Mouse (Mus musculus) stomach, embryonic 16.5 days (tissue): ENCODE results near the gene Tnni1. TPM values are rescaled to one million over a fixed set of nuclear protein-coding genes. Genes with fewer than 3 reads are reported as not detected.

Experiments
- ATAC-seq: fragments of 200-750 bp; cut with Nextera tagmentation; 2 replicates; pipeline ENCODE4 v1.8.0; 2017; ENCODE audit warnings: moderate number of reproducible peaks, moderate TSS enrichment; ENCODE audit not compliant: insufficient read depth, low FRiP score
- H3K27ac ChIP-seq: fragments of 300-500 bp; sonication (generic); 2 replicates; pipeline ENCODE4 v1.5.1; 2014; ENCODE audit warnings: low read length
- H3K27me3 ChIP-seq: fragments of 300-500 bp; sonication (generic); 2 replicates; pipeline ENCODE4 v1.6.1; 2014; ENCODE audit warnings: low read length, control low read depth, mixed read lengths; ENCODE audit not compliant: control insufficient read depth, insufficient read depth
- H3K36me3 ChIP-seq: fragments of 300-500 bp; sonication (generic); 2 replicates; pipeline ENCODE4 v1.6.1; 2014; ENCODE audit warnings: low read length; ENCODE audit not compliant: control insufficient read depth, insufficient read depth
- H3K4me1 ChIP-seq: fragments of 300-500 bp; sonication (generic); 2 replicates; pipeline ENCODE4 v1.6.1; 2014; ENCODE audit warnings: low read length, control low read depth, mixed read lengths; ENCODE audit not compliant: control insufficient read depth, insufficient read depth
- H3K4me2 ChIP-seq: fragments of 300-500 bp; sonication (generic); 2 replicates; pipeline ENCODE4 v1.6.1; 2014; ENCODE audit warnings: low read depth, low read length, mixed read lengths
- H3K4me3 ChIP-seq: fragments of 300-500 bp; sonication (generic); replicated peaks from 2 replicates; pipeline ENCODE4 v1.5.1; 2014; ENCODE audit warnings: mild to moderate bottlenecking, low read length
- H3K9ac ChIP-seq: fragments of 300-500 bp; sonication (generic); 2 replicates; pipeline ENCODE4 v1.6.1; 2014; ENCODE audit warnings: low read length
- H3K9me3 ChIP-seq: fragments of 300-500 bp; sonication (generic); replicated peaks from 2 replicates; pipeline ENCODE4 v1.6.1; 2016; ENCODE audit warnings: low read length, control low read depth; ENCODE audit not compliant: control insufficient read depth
- WGBS: fragments of 180-500 bp; shearing (Covaris S2); extraction: QIAGEN DNeasy Blood & Tissue Kit; methylation state at CpG from one replicate; pipeline ENCODE4 v1.1.7; 2014; 5-methylcytosine and 5-hydroxymethylcytosine counted together
- polyA plus RNA-seq: library from polyadenylated mRNA; unstranded; fragments of >200 nt; fragmentation: Nextera tagmentation; extraction: Ambion mirVana; gene quantifications from 2 replicates; pipeline ENCODE4 v1.2.1, GENCODE M21; 2015

Tnni1 gene
- polyA plus RNA-seq, 1 experiment from 2014 or later, result 84.9 TPM

GRCm38 (mm10) chr1:135853200-135853599 is 74.0 kb downstream of the Tnni1 start:
- no peak overlapping the region for H3K4me3 ChIP-seq
- WGBS, result 78% methylated on average over 4 of the region's 4 CpGs
- H3K4me1 ChIP-seq, result 0 out of 2 replicates have a peak, but pooled peaks cover 12% of the 10 kb centered on the region
- peak overlapping the region; percentile 63; the same call in 1 of the 2 replicates for H3K27ac ChIP-seq
- H3K9me3 ChIP-seq, result no peaks in the 10 kb centered on the region
- no peak overlapping the region for H3K9ac ChIP-seq
- no peaks in the 10 kb centered on the region for H3K27me3 ChIP-seq
- H3K4me2 ChIP-seq, result no peak overlapping the region
- ATAC-seq, result no peak
- no peaks in the 10 kb centered on the region for H3K36me3 ChIP-seq

DNA sequence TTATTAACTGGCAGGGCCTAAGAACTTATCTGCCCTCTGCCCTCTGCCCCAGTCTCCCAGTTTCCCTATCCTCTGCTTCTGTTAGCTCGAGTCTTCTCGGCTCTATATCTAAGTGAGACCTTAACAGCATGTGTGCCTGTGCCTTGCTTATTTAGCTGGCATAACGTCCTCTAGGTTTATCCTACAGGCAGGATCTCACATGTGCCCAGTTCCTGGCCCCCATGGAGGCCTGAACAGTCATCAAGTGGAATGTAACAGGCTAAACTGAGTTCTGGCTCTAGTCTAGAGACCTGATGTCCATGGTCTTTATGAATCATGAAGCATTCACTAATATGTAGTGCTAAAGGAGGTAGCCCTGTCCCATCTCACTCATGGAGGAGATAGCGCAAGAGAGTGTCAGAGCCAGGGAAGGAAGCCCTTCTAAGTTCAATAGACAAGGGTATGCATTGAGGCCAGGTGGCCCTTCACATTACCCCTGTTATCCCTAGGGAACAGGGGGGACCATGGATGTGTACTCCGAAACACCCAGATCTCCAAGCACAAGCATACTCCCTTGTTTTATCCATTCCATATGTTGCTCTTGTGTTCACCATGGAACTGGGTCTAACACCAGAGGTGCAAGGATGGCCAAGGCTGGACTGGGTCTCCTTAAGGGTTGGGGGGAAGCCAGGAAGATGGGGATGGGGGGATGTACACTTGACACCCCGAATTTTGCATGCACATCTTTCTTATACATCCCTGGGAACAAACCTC is 75.5 kb downstream of the Tnni1 start:
- Histone ChIP-seq H3K9me3 (no peaks in the 10 kb centered on the region), H3K27me3 (no peaks in the 10 kb centered on the region), H3K4me2 (no peak overlapping the region), H3K9ac (no peak overlapping the region), H3K36me3 (no peaks in the 10 kb centered on the region), H3K4me3 (no peak overlapping the region), H3K4me1 (0 out of 2 replicates have a peak, but pooled peaks cover 12% of the 10 kb centered on the region), H3K27ac (no peak overlapping the region)
- no peak for ATAC-seq
- WGBS, result 87% methylated on average over 6 of the region's 6 CpGs

DNA sequence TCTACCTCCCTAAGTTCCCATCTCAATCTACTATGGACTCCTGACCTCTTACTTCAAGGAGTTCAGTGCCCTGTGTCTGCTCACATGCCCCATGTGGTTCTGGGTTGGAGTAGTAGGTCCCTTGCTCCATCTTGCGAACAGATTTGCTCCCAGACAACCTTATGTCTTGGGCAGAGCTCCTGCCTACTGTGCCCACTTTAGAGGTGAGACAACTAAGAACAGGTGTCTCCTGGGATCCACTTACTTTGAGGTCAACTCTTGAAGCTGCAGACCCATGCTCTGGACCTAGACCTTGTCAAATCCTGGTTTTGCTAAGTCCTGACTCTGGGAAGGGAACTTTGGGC is 76.1 kb downstream of the Tnni1 start:
- H3K9me3 ChIP-seq, result no peaks in the 10 kb centered on the region
- H3K4me2 ChIP-seq, result no peak overlapping the region
- 97% methylated on average over 1 of the region's 1 CpGs for WGBS
- no peaks in the 10 kb centered on the region for H3K27me3 ChIP-seq
- ATAC-seq, result no peak
- no peak overlapping the region for H3K27ac ChIP-seq
- H3K36me3 ChIP-seq, result no peaks in the 10 kb centered on the region
- 0 out of 2 replicates have a peak, but pooled peaks cover 12% of the 10 kb centered on the region for H3K4me1 ChIP-seq
- H3K9ac ChIP-seq, result no peak overlapping the region
- no peak overlapping the region for H3K4me3 ChIP-seq

DNA sequence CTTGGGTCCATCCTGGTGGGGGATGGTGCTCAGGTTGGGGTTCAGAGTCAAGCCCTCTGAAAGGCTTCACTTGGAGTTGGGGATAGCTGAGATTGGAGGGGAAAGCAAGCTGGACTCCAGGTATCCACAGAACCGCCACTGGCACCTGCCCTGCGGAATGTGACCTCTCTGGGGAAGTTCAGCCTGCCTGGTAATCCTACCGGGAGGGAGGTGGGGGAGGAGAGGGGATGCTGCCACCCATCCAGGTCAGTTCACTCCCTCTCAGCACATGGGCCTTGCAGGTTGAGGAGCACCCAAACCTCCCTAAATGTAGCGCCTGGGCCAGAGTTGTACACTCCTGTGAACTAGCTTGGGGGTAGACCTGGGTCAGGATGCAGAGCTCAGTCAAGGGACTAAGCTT is 76.8 kb downstream of the Tnni1 start:
- Histone ChIP-seq H3K27ac (no peak overlapping the region), H3K4me3 (no peak overlapping the region), H3K9ac (no peak overlapping the region), H3K27me3 (no peaks in the 10 kb centered on the region), H3K9me3 (no peaks in the 10 kb centered on the region), H3K36me3 (no peaks in the 10 kb centered on the region), H3K4me2 (no peak overlapping the region), H3K4me1 (0 out of 2 replicates have a peak, but pooled peaks cover 8% of the 10 kb centered on the region)
- 70% methylated on average over 4 of the region's 4 CpGs for WGBS
- ATAC-seq, result no peak

DNA sequence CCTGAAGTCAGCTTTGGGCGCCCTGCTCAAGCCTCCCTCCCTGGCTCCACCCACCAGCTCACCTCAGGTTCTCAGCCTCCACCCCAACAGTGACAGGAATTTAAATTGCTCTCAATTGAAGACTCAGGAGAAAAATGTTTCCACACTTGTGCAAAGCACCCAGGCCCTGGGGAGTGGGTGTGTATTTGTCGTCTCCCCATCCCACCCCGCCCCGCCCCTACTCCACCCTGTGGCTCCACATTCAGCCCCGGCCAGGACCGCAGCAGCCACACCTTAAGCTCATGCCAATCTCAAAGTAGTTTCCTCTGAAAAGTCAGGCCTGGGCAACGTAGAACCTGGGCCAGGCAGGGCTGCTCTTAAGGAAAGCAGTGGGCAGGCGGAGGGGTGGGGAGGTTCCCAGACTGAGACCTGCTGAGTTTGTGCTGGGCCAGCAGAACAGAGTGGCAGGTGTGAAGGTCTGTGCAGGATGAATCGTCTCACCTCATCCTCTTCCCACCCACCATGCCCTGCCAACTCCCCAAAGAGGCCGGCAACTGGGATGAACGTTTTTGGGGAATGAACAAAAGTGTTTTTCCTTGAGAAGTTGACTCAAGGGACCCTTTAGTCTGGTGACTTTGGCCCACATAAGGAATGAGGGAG is 78.0 kb downstream of the Tnni1 start:
- Histone ChIP-seq H3K9me3 (no peaks in the 10 kb centered on the region), H3K27me3 (no peaks in the 10 kb centered on the region), H3K36me3 (no peaks in the 10 kb centered on the region), H3K4me2 (no peak overlapping the region), H3K4me1 (0 out of 2 replicates have a peak, but pooled peaks cover 4% of the 10 kb centered on the region), H3K27ac (peak overlapping the region; percentile 73), H3K9ac (peak overlapping the region; percentile 37; the same call in 1 of the 2 replicates), H3K4me3 (no peak overlapping the region)
- 45% methylated on average over 11 of the region's 11 CpGs for WGBS
- ATAC-seq, result peak; percentile 80

GRCm38 (mm10) chr1:135858533-135858932 is 79.3 kb downstream of the Tnni1 start:
- no peak for ATAC-seq
- no peaks in the 10 kb centered on the region for H3K36me3 ChIP-seq
- H3K27ac ChIP-seq, result no peak overlapping the region
- no peaks in the 10 kb centered on the region for H3K27me3 ChIP-seq
- H3K4me2 ChIP-seq, result no peak overlapping the region
- no peak overlapping the region for H3K9ac ChIP-seq
- no peaks in the 10 kb centered on the region for H3K9me3 ChIP-seq
- 0 out of 2 replicates have a peak, but pooled peaks cover 4% of the 10 kb centered on the region for H3K4me1 ChIP-seq
- H3K4me3 ChIP-seq, result no peak overlapping the region
- 83% methylated on average over 7 of the region's 7 CpGs for WGBS

Other genes with a start within 250 kb of the Tnni1 start
- gene Nav1, start 172.1 kb upstream of the Tnni1 start, polyA plus RNA-seq, result 11.2 and 12.9 TPM in 2 replicates
- gene Csrp1, start 59.4 kb upstream of the Tnni1 start, polyA plus RNA-seq, result 229 and 245 TPM in 2 replicates
- gene Phlda3, start 13.3 kb upstream of the Tnni1 start, polyA plus RNA-seq, result 77.4 and 80.5 TPM in 2 replicates
- gene Lad1, start 39.2 kb downstream of the Tnni1 start, polyA plus RNA-seq, result 109 and 142 TPM in 2 replicates
- gene Tnnt2, start 56.9 kb downstream of the Tnni1 start, polyA plus RNA-seq, result 40.8 and 48.4 TPM in 2 replicates
- 49.8 and 67.2 TPM in 2 replicates for gene Pkp1, start 139.8 kb downstream of the Tnni1 start, polyA plus RNA-seq
- gene Igfn1, start 226.9 kb downstream of the Tnni1 start, polyA plus RNA-seq, result 0.12 TPM in 2 replicates
- 145 and 157 TPM in 2 replicates for gene Tmem9, start 228.7 kb downstream of the Tnni1 start, polyA plus RNA-seq